Mouse (Mus musculus) MEL (cell line): ENCODE data around the gene Accs. TPM values are rescaled to one million over a fixed set of nuclear protein-coding genes. Genes with fewer than 3 reads are reported as not detected.

Experiments
- DNase-seq: peaks from one replicate; pipeline ENCODE4 v3.0.0; 2011; ENCODE audit warnings: low read depth, low spot score
- H3K27ac ChIP-seq: 2 replicates; pipeline ENCODE4 v1.5.1; 2012; ENCODE audit warnings: low read depth, mild to moderate bottlenecking, control low read depth, low read length, moderate library complexity; ENCODE audit not compliant: control insufficient read depth
- H3K27me3 ChIP-seq, 2 experiments: fragments of 150-350 bp in 1 of 2; sonication (generic) in 1 of 2; 2 replicates each; pipeline ENCODE4 v1.6.1; 2012; ENCODE audit warnings: low read length in 2 of 2, mild to moderate bottlenecking in 2 of 2, improper control_type of control experiment in 1 of 2, moderate library complexity in 1 of 2; ENCODE audit not compliant: insufficient read depth in 2 of 2, control insufficient read depth in 1 of 2
- H3K36me3 ChIP-seq, 2 experiments: 2 replicates each; pipeline ENCODE4 v1.6.1; 2012 to 2014; ENCODE audit warnings: low read length in 2 of 2, improper control_type of control experiment in 1 of 2, inconsistent platforms in 1 of 2, mild to moderate bottlenecking in 1 of 2; ENCODE audit not compliant: insufficient read depth in 2 of 2, control insufficient read depth in 1 of 2
- H3K4me1 ChIP-seq, 2 experiments: fragments of 150-350 bp in 1 of 2; sonication (generic) in 1 of 2; 2 replicates each; pipeline ENCODE4 v1.6.1; 2012; ENCODE audit warnings: low read length in 2 of 2, improper control_type of control experiment in 1 of 2, mild to moderate bottlenecking in 1 of 2; ENCODE audit not compliant: insufficient read depth in 2 of 2, control insufficient read depth in 1 of 2
- H3K4me3 ChIP-seq, 2 experiments: fragments of 150-350 bp in 1 of 2; sonication (generic) in 1 of 2; 2 replicates each; pipeline ENCODE4 v1.5.1; 2012; ENCODE audit warnings: low read depth in 2 of 2, low read length in 2 of 2, mild to moderate bottlenecking in 2 of 2, moderate library complexity in 2 of 2, control low read depth in 1 of 2, improper control_type of control experiment in 1 of 2; ENCODE audit not compliant: control insufficient read depth in 1 of 2, insufficient read depth in 1 of 2
- H3K79me2 ChIP-seq: 2 replicates; pipeline ENCODE4 v1.6.1; 2012; ENCODE audit warnings: mild to moderate bottlenecking, low read length, moderate library complexity; ENCODE audit not compliant: control insufficient read depth, poor library complexity, insufficient read depth
- H3K9ac ChIP-seq: 2 replicates; pipeline ENCODE4 v1.6.1; 2012; ENCODE audit warnings: low read depth, mild to moderate bottlenecking, control low read depth, low read length, moderate library complexity; ENCODE audit not compliant: control insufficient read depth, poor library complexity, severe bottlenecking
- H3K9me3 ChIP-seq: fragments of 150-350 bp; sonication (generic); replicated peaks from 2 replicates; pipeline ENCODE4 v1.6.1; 2012; ENCODE audit warnings: mild to moderate bottlenecking, low read length, improper control_type of control experiment, moderate library complexity; ENCODE audit not compliant: insufficient read depth
- CTCF ChIP-seq, 3 experiments: IDR thresholded peaks in 2 of 3; conservative IDR thresholded peaks in 1 of 3; 2 replicates each; pipeline ENCODE4 v1.5.1; 2011 to 2012; ENCODE audit warnings: low read length in 3 of 3, low read depth in 2 of 3, mild to moderate bottlenecking in 2 of 3, improper control_type of control experiment in 1 of 3, inconsistent platforms in 1 of 3, mixed read lengths in 1 of 3, moderate library complexity in 1 of 3; ENCODE audit not compliant: control insufficient read depth in 1 of 3, insufficient read depth in 1 of 3, poor library complexity in 1 of 3, severe bottlenecking in 1 of 3
- EP300 ChIP-seq, 2 experiments: IDR thresholded peaks; 2 replicates each; pipeline ENCODE4 v1.6.1; 2011; ENCODE audit warnings: improper control_type of control experiment in 2 of 2, low read length in 2 of 2, low read depth in 1 of 2, mild to moderate bottlenecking in 1 of 2
- ETS1 ChIP-seq: IDR thresholded peaks from 2 replicates; pipeline ENCODE4 v1.6.1; 2012; ENCODE audit warnings: low read depth, mild to moderate bottlenecking, inconsistent platforms, low read length, improper control_type of control experiment, moderate library complexity
- GATA1 ChIP-seq: IDR thresholded peaks from 2 replicates; pipeline ENCODE4 v1.6.1; 2011; ENCODE audit warnings: low read depth, low read length, improper control_type of control experiment
- JUND ChIP-seq: IDR thresholded peaks from 2 replicates; pipeline ENCODE4 v1.6.1; 2011; ENCODE audit warnings: low read depth, mild to moderate bottlenecking, improper control_type of control experiment, low read length
- KAT2A ChIP-seq: conservative IDR thresholded peaks from 2 replicates; pipeline ENCODE4 v1.6.1; 2012; ENCODE audit warnings: low read depth, low read length, improper control_type of control experiment, inconsistent platforms
- MAFK ChIP-seq: IDR thresholded peaks from 2 replicates; pipeline ENCODE4 v1.6.1; 2011; ENCODE audit warnings: low read depth, mild to moderate bottlenecking, low read length, improper control_type of control experiment, borderline replicate concordance
- MAX ChIP-seq: IDR thresholded peaks from 2 replicates; pipeline ENCODE4 v1.6.1; 2011; ENCODE audit warnings: low read length, improper control_type of control experiment
- MXI1 ChIP-seq: IDR thresholded peaks from 2 replicates; pipeline ENCODE4 v1.6.1; 2011; ENCODE audit warnings: mild to moderate bottlenecking, low read depth, low read length, improper control_type of control experiment
- NELFE ChIP-seq: IDR thresholded peaks from 2 replicates; pipeline ENCODE4 v1.6.1; 2011; ENCODE audit warnings: low read depth, low read length, improper control_type of control experiment
- NRF1 ChIP-seq: IDR thresholded peaks from 2 replicates; pipeline ENCODE4 v1.6.1; 2014; ENCODE audit warnings: low read depth, mild to moderate bottlenecking, inconsistent platforms, low read length, improper control_type of control experiment, moderate library complexity; ENCODE audit not compliant: poor library complexity, insufficient read depth, severe bottlenecking
- POLR2AphosphoS2 ChIP-seq: IDR thresholded peaks from 2 replicates; pipeline ENCODE4 v1.6.1; 2011; ENCODE audit warnings: low read length, improper control_type of control experiment
- POLR2AphosphoS5 ChIP-seq: IDR thresholded peaks from 2 replicates; pipeline ENCODE4 v1.6.1; 2012; ENCODE audit warnings: low read depth, borderline replicate concordance, mild to moderate bottlenecking, inconsistent platforms, low read length, moderate library complexity, mixed read lengths
- RCOR1 ChIP-seq: IDR thresholded peaks from 2 replicates; pipeline ENCODE4 v1.6.1; 2012; ENCODE audit warnings: low read depth, mild to moderate bottlenecking, inconsistent platforms, low read length, improper control_type of control experiment
- TAL1 ChIP-seq: IDR thresholded peaks from 2 replicates; pipeline ENCODE4 v1.6.1; 2012; ENCODE audit warnings: mild to moderate bottlenecking, inconsistent platforms, low read length, moderate library complexity, mixed read lengths
- TBP ChIP-seq: IDR thresholded peaks from 2 replicates; pipeline ENCODE4 v1.8.0; 2011; ENCODE audit warnings: low read depth, low read length, improper control_type of control experiment
- UBTF ChIP-seq: IDR thresholded peaks from 2 replicates; pipeline ENCODE4 v1.6.1; 2012; ENCODE audit warnings: low read depth, mild to moderate bottlenecking, inconsistent platforms, low read length, improper control_type of control experiment, moderate library complexity, borderline replicate concordance; ENCODE audit not compliant: insufficient read depth
- USF1 ChIP-seq: IDR thresholded peaks from 2 replicates; pipeline ENCODE4 v1.6.1; 2014; ENCODE audit warnings: low read depth, mild to moderate bottlenecking, inconsistent platforms, low read length, improper control_type of control experiment, moderate library complexity
- USF2 ChIP-seq, 2 experiments: IDR thresholded peaks; 2 replicates each; pipeline ENCODE4 v1.6.1; 2011 to 2012; ENCODE audit warnings: improper control_type of control experiment in 2 of 2, low read length in 2 of 2, borderline replicate concordance in 1 of 2, inconsistent platforms in 1 of 2, low read depth in 1 of 2, mild to moderate bottlenecking in 1 of 2; ENCODE audit not compliant: insufficient read depth in 1 of 2
- ZMIZ1 ChIP-seq: IDR thresholded peaks from 2 replicates; pipeline ENCODE4 v1.6.1; 2012; ENCODE audit warnings: low read depth, mild to moderate bottlenecking, inconsistent platforms, low read length, improper control_type of control experiment, moderate library complexity
- polyA plus RNA-seq, 2 experiments: library from polyadenylated mRNA; stranded (reverse) in 1 of 2; unstranded in 1 of 2; fragments of >175 nt in 1 of 2; fragments of >200 nt in 1 of 2; gene quantifications; 2 replicates each; pipeline versions ENCODE4 v1.2.1 to v1.2.4; 2012; ENCODE audit warnings: low replicate concordance in 2 of 2, low read depth in 1 of 2; ENCODE audit not compliant: insufficient read length in 2 of 2, insufficient read depth in 1 of 2, missing spikeins in 1 of 2
- total RNA-seq: library from RNA; depleted of rRNA; stranded (reverse); fragments of 300-350 nt; gene quantifications from 2 replicates; pipeline ENCODE4 v1.2.3, GENCODE M21; 2012

The Accs gene
- total and polyA plus RNA-seq, 3 experiments: 1.0 to 4.5 TPM; not detected in 1

GRCm38 (mm10) chr2:93850317-93850944, 688 bp upstream of the Accs start:
- DNase-seq: peak; percentile 81
- Histone ChIP-seq H3K4me3 (peak overlapping the region; percentile 62 to 77), H3K4me1 (peaks cover 0 to 4% of the 10 kb centered on the region in 2 experiments; a peak in 1 of 4 replicates), H3K27ac (no peak overlapping the region), H3K27me3 (no peaks in the 10 kb centered on the region; a peak in 2 of 4 replicates)
- TF ChIP-seq GATA1 (peak; percentile 62), MAFK (no peak)
- TF ChIP-seq, all 39 proteins: peak for 1
- Histone ChIP-seq H3K9ac (no peak overlapping the region), H3K79me2 (no peaks in the 10 kb centered on the region), H3K9me3 (no peaks in the 10 kb centered on the region), H3K36me3 (no peaks in the 10 kb centered on the region)

DNA sequence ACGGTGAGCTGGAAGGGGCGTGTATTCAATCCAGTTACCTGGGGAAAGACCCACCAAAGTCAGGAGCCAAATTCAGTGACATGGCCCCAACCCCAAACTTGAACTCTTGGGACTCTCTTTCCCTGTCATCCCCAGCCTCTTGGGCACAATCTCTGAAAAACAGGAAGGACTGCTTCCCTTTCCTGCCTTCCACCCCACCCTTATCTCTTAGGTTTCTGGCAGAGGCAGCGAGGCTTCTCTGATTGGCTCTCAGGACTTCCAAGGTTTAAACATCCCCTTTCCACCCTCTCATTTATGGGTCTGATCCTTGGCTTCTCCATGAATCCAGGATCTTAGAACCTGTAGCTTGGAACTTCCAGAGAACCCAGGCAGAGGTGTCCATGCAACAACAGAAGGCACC, 8.4 kb downstream of the Accs start:
- H3K79me2 ChIP-seq: no peaks in the 10 kb centered on the region
- H3K4me3 ChIP-seq: no peak overlapping the region
- no peaks in the 10 kb centered on the region for H3K27me3 ChIP-seq
- no peak overlapping the region for H3K9ac ChIP-seq
- peaks cover 0 to 9% of the 10 kb centered on the region in 2 experiments; a peak in 2 of 4 replicates for H3K4me1 ChIP-seq
- H3K9me3 ChIP-seq: no peaks in the 10 kb centered on the region
- H3K36me3 ChIP-seq: peaks cover 0 to 8% of the 10 kb centered on the region in 2 experiments; a peak in 1 of 4 replicates
- TF ChIP-seq RCOR1: peak; percentile 77
- TF ChIP-seq TAL1: 0 out of 2 replicates have a peak, but pooled peaks have one; percentile 11
- TF ChIP-seq GATA1: peak; percentile 47; the same call in 1 of the 2 replicates
- TF ChIP-seq EP300 (IDR thresholded peaks at IDR 0.05; ENCODE audit: low read depth in 1 of 2, low read length in 2 of 2): 0 out of 4 replicates have a peak, but pooled peaks of 1 of the 2 experiments have one; percentile 16
- TF ChIP-seq NELFE: no peak
- no peak overlapping the region for H3K27ac ChIP-seq
- DNase-seq: peak; percentile 48

DNA sequence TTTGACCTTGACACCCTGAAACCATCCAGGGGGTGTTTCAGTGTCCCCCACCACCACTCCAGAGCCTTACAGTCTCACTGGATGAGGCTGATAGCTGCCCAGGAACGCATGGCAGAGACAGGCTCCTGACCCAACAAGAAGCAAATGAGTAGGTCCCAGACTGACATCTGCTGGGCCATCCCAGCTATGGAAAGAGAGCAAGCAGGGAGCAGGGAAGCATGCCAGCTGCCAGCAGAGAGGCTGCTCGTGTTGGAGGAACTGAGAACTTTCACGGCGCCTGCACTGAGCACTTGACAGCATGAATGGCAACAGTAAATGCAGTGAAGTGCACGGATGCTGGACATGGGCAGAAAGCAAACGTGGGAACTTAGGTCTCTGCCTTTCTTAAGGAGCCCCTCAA, 9.6 kb downstream of the Accs start:
- TF ChIP-seq USF1 (no peak), USF2 (IDR thresholded peaks at IDR 0.05; ENCODE audit: borderline replicate concordance in 1 of 2, insufficient read depth in 1 of 2, low read depth in 1 of 2, low read length in 2 of 2) (no peak), POLR2AphosphoS2 (no peak), NRF1 (no peak), UBTF (no peak), KAT2A (no peak), NELFE (no peak), CTCF (IDR thresholded peaks at IDR 0.05 in 2 of 3, conservative IDR thresholded peaks at IDR 0.05 in 1 of 3; ENCODE audit: control insufficient read depth in 1 of 3, insufficient read depth in 1 of 3, low read depth in 2 of 3, low read length in 3 of 3, poor library complexity in 1 of 3, severe bottlenecking in 1 of 3) (no peak), ZMIZ1 (no peak), JUND (no peak), MAX (no peak), ETS1 (no peak), POLR2AphosphoS5 (no peak), MXI1 (no peak), TBP (no peak)
- TF ChIP-seq, all 39 proteins: peak for 0
- peaks cover 0 to 8% of the 10 kb centered on the region in 2 experiments; a peak in 1 of 4 replicates for H3K36me3 ChIP-seq
- no peak for DNase-seq
- H3K27me3 ChIP-seq: no peaks in the 10 kb centered on the region
- H3K9me3 ChIP-seq: no peaks in the 10 kb centered on the region
- H3K9ac ChIP-seq: no peak overlapping the region
- H3K4me1 ChIP-seq: peaks cover 0 to 9% of the 10 kb centered on the region in 2 experiments; a peak in 2 of 4 replicates
- H3K4me3 ChIP-seq: no peak overlapping the region
- H3K27ac ChIP-seq: no peak overlapping the region
- H3K79me2 ChIP-seq: no peaks in the 10 kb centered on the region
